Mouse (Mus musculus): Measurements from ENCODE around the gene Gpatch2.

The Gpatch2 gene

GRCm38 (mm10) chr1:187215181-187216116 lies at the start of gene Gpatch2, which contains the start of gene Spata17:
Gene Gpatch2 (plus strand): TSS chr1:187215508.
Gene Spata17 (minus strand): TSS chr1:187215465.
- DNase-seq (ENCODE audit: low spot score): peak; percentile 77

GRCm38 (mm10) chr1:187169646-187170045 lies 45.7 kb upstream of the Gpatch2 start:
- DNase-seq (ENCODE audit: low spot score): no peak

- no peak for DNase-seq (ENCODE audit: low spot score)
Measured at GRCm38 (mm10) chr1:187170361-187170760, 44.9 kb upstream of the Gpatch2 start.

GRCm38 (mm10) chr1:187175991-187176390 lies 39.3 kb upstream of the Gpatch2 start:
- no peak for DNase-seq (ENCODE audit: low spot score)

- no peak for DNase-seq (ENCODE audit: low spot score)
Measured at GRCm38 (mm10) chr1:187178546-187178945, 36.8 kb upstream of the Gpatch2 start.

GRCm38 (mm10) chr1:187205506-187205905 lies 9.8 kb upstream of the Gpatch2 start:
- no peak for DNase-seq (ENCODE audit: low spot score)

GRCm38 (mm10) chr1:187209496-187209895 lies 5.8 kb upstream of the Gpatch2 start:
- DNase-seq (ENCODE audit: low spot score): no peak

- no peak for DNase-seq (ENCODE audit: low spot score)
Measured at GRCm38 (mm10) chr1:187210736-187211135, 4.6 kb upstream of the Gpatch2 start.

- no peak for DNase-seq (ENCODE audit: low spot score)
Measured at GRCm38 (mm10) chr1:187216620-187217410, 1.5 kb downstream of the Gpatch2 start.

GRCm38 (mm10) chr1:187220756-187221155 lies 5.4 kb downstream of the Gpatch2 start:
- DNase-seq (ENCODE audit: low spot score): no peak

GRCm38 (mm10) chr1:187226328-187227025 lies 11.2 kb downstream of the Gpatch2 start:
- no peak for DNase-seq (ENCODE audit: low spot score)

- DNase-seq (ENCODE audit: low spot score): no peak
Measured at GRCm38 (mm10) chr1:187228414-187229146, 13.3 kb downstream of the Gpatch2 start.

- DNase-seq (ENCODE audit: low spot score): no peak
Measured at GRCm38 (mm10) chr1:187230255-187230654, 14.9 kb downstream of the Gpatch2 start.

- no peak for DNase-seq (ENCODE audit: low spot score)
Measured at GRCm38 (mm10) chr1:187232196-187232955, 17.1 kb downstream of the Gpatch2 start.

GRCm38 (mm10) chr1:187232996-187233615 lies 17.8 kb downstream of the Gpatch2 start:
- no peak for DNase-seq (ENCODE audit: low spot score)

GRCm38 (mm10) chr1:187235161-187235560 lies 19.9 kb downstream of the Gpatch2 start:
- no peak for DNase-seq (ENCODE audit: low spot score)

- no peak for DNase-seq (ENCODE audit: low spot score)
Measured at GRCm38 (mm10) chr1:187236296-187236695, 21.0 kb downstream of the Gpatch2 start.

- no peak for DNase-seq (ENCODE audit: low spot score)
Measured at GRCm38 (mm10) chr1:187238061-187238460, 22.8 kb downstream of the Gpatch2 start.

- no peak for DNase-seq (ENCODE audit: low spot score)
Measured at GRCm38 (mm10) chr1:187240304-187240703, 25.0 kb downstream of the Gpatch2 start.

- DNase-seq (ENCODE audit: low spot score): no peak
Measured at GRCm38 (mm10) chr1:187241329-187241728, 26.0 kb downstream of the Gpatch2 start.

Data from layer of hippocampus, adult 11-12 months (tissue).